Comparison of ENCODE assay signal across 8 mouse cellular contexts in the genomic region with DNA sequence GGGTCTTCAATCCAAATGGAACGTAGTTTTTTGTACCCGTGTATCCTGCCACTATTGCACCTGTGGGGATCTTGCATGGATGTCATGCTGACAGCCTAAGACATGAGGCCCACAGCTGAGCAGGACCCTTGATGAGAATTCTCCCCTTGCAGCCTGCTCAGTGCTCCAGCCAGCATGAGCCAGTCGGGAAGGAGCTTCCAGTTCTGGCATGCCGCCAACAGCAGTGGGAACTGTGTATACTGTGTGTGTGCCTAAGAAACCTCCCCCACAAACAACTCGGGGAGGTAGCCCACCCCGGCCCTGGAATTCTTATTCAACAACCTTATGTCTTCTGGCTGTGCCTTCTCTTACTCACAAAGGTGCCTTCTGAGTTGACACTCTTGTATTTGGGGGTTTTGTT. TPM values are rescaled to one million over a fixed set of nuclear protein-coding genes. Genes with fewer than 3 reads are reported as not detected.
DNase-seq lines count a peak whose midpoint lies in the region; ATAC-seq and TF ChIP-seq lines count a peak whose summit lies in the region.
"Had no signal": no experiment of that assay in that cellular context is flagged by ENCODE, and none has a peak within 500 bp of the region (broad histone marks: within the 10 kb centered on the region; RNA-seq: fewer than 3 reads in every experiment).

No protein-coding gene starts in this region.

- no peak overlapping the region for H3K4me3 ChIP-seq in liver, postnatal 0 days (ENCODE audit: low read depth, low read length)
- H3K4me3 ChIP-seq in liver, embryonic 11.5 days (ENCODE audit: low read depth, low read length), result no peak overlapping the region
- H3K4me3 ChIP-seq in limb, embryonic 15.5 days, result no peak overlapping the region

- no peaks in the 10 kb centered on the region for H3K4me1 ChIP-seq in liver, postnatal 0 days (ENCODE audit: insufficient read depth)
- no peaks in the 10 kb centered on the region for H3K4me1 ChIP-seq in liver, embryonic 11.5 days (replicated peaks; ENCODE audit: control insufficient read depth, insufficient read depth, low read length)
- H3K4me1 ChIP-seq in limb, embryonic 15.5 days, result no peaks in the 10 kb centered on the region

- H3K9me3 ChIP-seq in liver, postnatal 0 days (ENCODE audit: low read length), result no peaks in the 10 kb centered on the region
- H3K9me3 ChIP-seq in liver, embryonic 11.5 days (ENCODE audit: control insufficient read depth, low read length), result no peaks in the 10 kb centered on the region
- H3K9me3 ChIP-seq in limb, embryonic 15.5 days, result no peaks in the 10 kb centered on the region

- no peak overlapping the region for H3K4me2 ChIP-seq in liver, postnatal 0 days (ENCODE audit: low read depth, low read length)
- no peak overlapping the region for H3K4me2 ChIP-seq in liver, embryonic 11.5 days
- no peak overlapping the region for H3K4me2 ChIP-seq in limb, embryonic 15.5 days

- WGBS in liver, postnatal 0 days (ENCODE audit: insufficient replicate concordance), result 76% methylated on average over 6 of the region's 6 CpGs
- WGBS in liver, embryonic 11.5 days, result 85% methylated on average over 6 of the region's 6 CpGs
- WGBS in limb, embryonic 15.5 days, result 53% methylated on average over 6 of the region's 6 CpGs

- no peak for TF ChIP-seq CTCF in liver, postnatal 0 days (IDR thresholded peaks at IDR 0.05; ENCODE audit: low read depth)

- intact Hi-C loops in heart, postnatal 10 days (cut with DNase I), result no loop called here

- TF ChIP-seq EP300 in liver, postnatal 0 days (IDR thresholded peaks at IDR 0.05; ENCODE audit: low read depth), result no peak

- DNase-seq in heart, postnatal 10 days, result peak; percentile 15 to 19
- no peak for DNase-seq in heart, adult 8-10 months (ENCODE audit: low spot score)
- DNase-seq in liver, postnatal 0 days, result peak; percentile 23
- no peak for DNase-seq in liver, embryonic 11.5 days (ENCODE audit: low spot score)
- peak; percentile 67 to 77 for DNase-seq in cerebellum, postnatal 10 days
- DNase-seq in embryo, embryonic 9.5 days (ENCODE audit: extremely low spot score), result no peak
- DNase-seq: thymus, postnatal 36 days had no signal

- H3K27me3 ChIP-seq in liver, postnatal 0 days (ENCODE audit: insufficient read depth, low read length), result no peaks in the 10 kb centered on the region
- no peaks in the 10 kb centered on the region for H3K27me3 ChIP-seq in liver, embryonic 11.5 days (replicated peaks; ENCODE audit: control insufficient read depth, insufficient read depth, low read length)
- H3K27me3 ChIP-seq in limb, embryonic 15.5 days, result no peaks in the 10 kb centered on the region

- peaks cover 12% of the 10 kb centered on the region for H3K36me3 ChIP-seq in liver, postnatal 0 days (replicated peaks; ENCODE audit: insufficient read depth, low read length)
- H3K36me3 ChIP-seq in liver, embryonic 11.5 days (ENCODE audit: control insufficient read depth, insufficient read depth, low read length), result peaks cover 4% of the 10 kb centered on the region; the same call in 1 of the 2 replicates
- peaks cover 16% of the 10 kb centered on the region for H3K36me3 ChIP-seq in limb, embryonic 15.5 days

- no peak overlapping the region for H3K27ac ChIP-seq in liver, postnatal 0 days (ENCODE audit: low read depth)
- H3K27ac ChIP-seq in liver, embryonic 11.5 days (ENCODE audit: low read depth, low read length), result no peak overlapping the region
- H3K27ac ChIP-seq in limb, embryonic 15.5 days, result no peak overlapping the region

- no peak overlapping the region for H3K9ac ChIP-seq in liver, postnatal 0 days (replicated peaks)
- H3K9ac ChIP-seq in liver, embryonic 11.5 days (ENCODE audit: low read depth, low read length), result no peak overlapping the region
- no peak overlapping the region for H3K9ac ChIP-seq in limb, embryonic 15.5 days

- no peak for ATAC-seq in liver, postnatal 0 days
- ATAC-seq in liver, embryonic 11.5 days (replicated peaks; ENCODE audit: low FRiP score), result no peak
- 0 out of 2 replicates have a peak, but pooled peaks have one; percentile 58 for ATAC-seq in limb, embryonic 15.5 days (ENCODE audit: insufficient number of reproducible peaks, low FRiP score, low TSS enrichment, low read depth)

RNA-seq across cellular contexts. Expression of a gene that starts 20.4 kb away (rescaled TPM):
- total RNA-seq in heart, postnatal 10 days (2021), result 10 to 100 TPM; 25.7 to 31.8 TPM
- 10 to 100 TPM; 46.3 to 52.1 (median 49.5) TPM for total RNA-seq in heart, adult 8-10 months (2022)
- polyA plus RNA-seq in liver, postnatal 0 days (2015; fragmentation: Nextera tagmentation; extraction: Ambion mirVana), result 5.1 and 5.6 TPM in 2 replicates
- 24.7 and 28.5 TPM in 2 replicates for polyA plus RNA-seq in liver, embryonic 11.5 days (2014; fragmentation: Nextera tagmentation; extraction: Ambion mirVana)
- polyA plus RNA-seq in limb, embryonic 15.5 days (2015; fragmentation: Nextera tagmentation; extraction: Ambion mirVana), result 26.3 and 29.9 TPM in 2 replicates

RNA-seq across cellular contexts. Expression of a gene that starts 21.7 kb away (rescaled TPM):
- 10 to 100 TPM; 43.8 to 55.5 TPM for total RNA-seq in heart, postnatal 10 days (2021)
- total RNA-seq in heart, adult 8-10 months (2022), result 10 to 100 TPM; 41.7 to 49.1 (median 43.6) TPM
- polyA plus RNA-seq in liver, postnatal 0 days (2015; fragmentation: Nextera tagmentation; extraction: Ambion mirVana), result 20.9 and 22.6 TPM in 2 replicates
- polyA plus RNA-seq in liver, embryonic 11.5 days (2014; fragmentation: Nextera tagmentation; extraction: Ambion mirVana), result 70.2 and 70.6 TPM in 2 replicates
- 52.4 and 55.4 TPM in 2 replicates for polyA plus RNA-seq in limb, embryonic 15.5 days (2015; fragmentation: Nextera tagmentation; extraction: Ambion mirVana)

RNA-seq across cellular contexts. Expression of a gene that starts 43.4 kb away (rescaled TPM):
- total RNA-seq in heart, postnatal 10 days (2021), result 1 to 10 TPM; 1.6 to 2.3 TPM
- 1 to 10 TPM; 2.3 to 3.4 (median 2.7) TPM for total RNA-seq in heart, adult 8-10 months (2022)
- polyA plus RNA-seq in liver, postnatal 0 days (2015; fragmentation: Nextera tagmentation; extraction: Ambion mirVana), result 0.54 and 0.56 TPM in 2 replicates
- polyA plus RNA-seq in liver, embryonic 11.5 days (2014; fragmentation: Nextera tagmentation; extraction: Ambion mirVana), result 1.3 and 1.6 TPM in 2 replicates
- 1.7 and 1.8 TPM in 2 replicates for polyA plus RNA-seq in limb, embryonic 15.5 days (2015; fragmentation: Nextera tagmentation; extraction: Ambion mirVana)

RNA-seq across cellular contexts. Expression of a gene that starts 43.8 kb away (rescaled TPM):
- total RNA-seq in heart, postnatal 10 days (2021), result 100 to 1,000 TPM in 1 of 2 experiments, 10 to 100 TPM in 1; 97.3 to 100 TPM
- 100 to 1,000 TPM; 121 to 134 (median 127) TPM for total RNA-seq in heart, adult 8-10 months (2022)
- polyA plus RNA-seq in liver, postnatal 0 days (2015; fragmentation: Nextera tagmentation; extraction: Ambion mirVana), result 3.0 and 3.6 TPM in 2 replicates
- polyA plus RNA-seq in liver, embryonic 11.5 days (2014; fragmentation: Nextera tagmentation; extraction: Ambion mirVana), result 12.6 and 12.8 TPM in 2 replicates
- polyA plus RNA-seq in limb, embryonic 15.5 days (2015; fragmentation: Nextera tagmentation; extraction: Ambion mirVana), result 33.4 and 33.7 TPM in 2 replicates

RNA-seq across cellular contexts. Expression of a gene that starts 57.8 kb away (rescaled TPM):
- total RNA-seq in heart, postnatal 10 days (2021), result 10 to 100 TPM; 37.8 to 41.1 TPM
- 10 to 100 TPM; 27.5 to 33.6 (median 29.6) TPM for total RNA-seq in heart, adult 8-10 months (2022)
- polyA plus RNA-seq in liver, postnatal 0 days (2015; fragmentation: Nextera tagmentation; extraction: Ambion mirVana), result 25.1 and 25.9 TPM in 2 replicates
- polyA plus RNA-seq in liver, embryonic 11.5 days (2014; fragmentation: Nextera tagmentation; extraction: Ambion mirVana), result 98.5 and 105 TPM in 2 replicates
- polyA plus RNA-seq in limb, embryonic 15.5 days (2015; fragmentation: Nextera tagmentation; extraction: Ambion mirVana), result 103 and 111 TPM in 2 replicates

Comparison
In these comparisons a context has a peak if more than half of its experiments do, and no peak if none do; other contexts are left out.
1. DNase-seq: peak in heart, postnatal 10 days (2 of 2), liver, postnatal 0 days (single experiment) and cerebellum, postnatal 10 days (2 of 2); none in heart, adult 8-10 months (single experiment), liver, embryonic 11.5 days (single experiment) and embryo, embryonic 9.5 days (single experiment).